Mouse (Mus musculus) limb, embryonic 11.5 days (tissue): ENCODE data around the gene Gm4297. TPM values are rescaled to one million over a fixed set of nuclear protein-coding genes. Genes with fewer than 3 reads are reported as not detected.
"Not testable (repeated sequence)": the region's sequence is repeated elsewhere in the genome, so short reads cannot be mapped to it uniquely, and the experiment has no call there.

ENCODE experiments used
- ATAC-seq: fragments of 200-750 bp; cut with Nextera tagmentation; 2 replicates; pipeline ENCODE4 v1.8.0; 2017; ENCODE audit warnings: low read depth; ENCODE audit not compliant: insufficient number of reproducible peaks, low FRiP score, low TSS enrichment
- DNase-seq: peaks from one replicate; pipeline ENCODE4 v3.0.0-alpha.2; 2015; ENCODE audit warnings: low spot score
- H3K27ac ChIP-seq: fragments of 300-500 bp; sonication (generic); replicated peaks from 2 replicates; pipeline ENCODE4 v1.5.1; 2014; ENCODE audit warnings: low read depth, mild to moderate bottlenecking, low read length
- H3K27me3 ChIP-seq: fragments of 300-500 bp; sonication (generic); 2 replicates; pipeline ENCODE4 v1.6.1; 2014; ENCODE audit warnings: mild to moderate bottlenecking, low read length, mixed read lengths; ENCODE audit not compliant: control insufficient read depth, insufficient read depth
- H3K36me3 ChIP-seq: fragments of 300-500 bp; sonication (generic); 2 replicates; pipeline ENCODE4 v1.6.1; 2014; ENCODE audit warnings: mild to moderate bottlenecking, low read length, moderate library complexity, mixed read lengths; ENCODE audit not compliant: control insufficient read depth, insufficient read depth
- H3K4me1 ChIP-seq: fragments of 300-500 bp; sonication (generic); 2 replicates; pipeline ENCODE4 v1.6.1; 2014; ENCODE audit warnings: low read length, mixed read lengths; ENCODE audit not compliant: control insufficient read depth, insufficient read depth
- H3K4me2 ChIP-seq: fragments of 300-500 bp; sonication (generic); 2 replicates; pipeline ENCODE4 v1.6.1; 2014; ENCODE audit warnings: low read depth, mild to moderate bottlenecking, moderate library complexity; ENCODE audit not compliant: severe bottlenecking
- H3K4me3 ChIP-seq: fragments of 300-500 bp; sonication (generic); 2 replicates; pipeline ENCODE4 v1.5.1; 2014; ENCODE audit warnings: low read depth, low read length
- H3K9ac ChIP-seq: fragments of 300-500 bp; sonication (generic); 2 replicates; pipeline ENCODE4 v1.6.1; 2014; ENCODE audit warnings: mild to moderate bottlenecking, low read length
- H3K9me3 ChIP-seq: fragments of 300-500 bp; sonication (generic); 2 replicates; pipeline ENCODE4 v1.6.1; 2016; ENCODE audit warnings: low read length; ENCODE audit not compliant: control insufficient read depth
- WGBS: fragments of 180-500 bp; shearing (Covaris S2); extraction: QIAGEN DNeasy Blood & Tissue Kit; methylation state at CpG from one replicate; pipeline ENCODE4 v1.1.7; 2014; 5-methylcytosine and 5-hydroxymethylcytosine counted together
- microRNA-seq: library from miRNA; unstranded; fragments of <30 nt; microRNA quantifications from one replicate; pipeline ENCODE4, GENCODE M21; 2016
- polyA plus RNA-seq: library from polyadenylated mRNA; unstranded; fragments of >200 nt; fragmentation: Nextera tagmentation; extraction: Ambion mirVana; gene quantifications from 2 replicates; pipeline ENCODE4 v1.2.1, GENCODE M21; 2014

Gm4297 gene
- polyA plus RNA-seq, result not detected in 2 replicates

GRCm38 (mm10) chrX:24574795-24575194 lies at the start of gene Gm4297:
Gene Gm4297 (minus strand): TSS chrX:24574895.
- WGBS, result 82% methylated on average over 4 of the region's 4 CpGs
- not testable (repeated sequence) for H3K4me3 ChIP-seq, H3K9me3 ChIP-seq, H3K4me1 ChIP-seq, H3K4me2 ChIP-seq, ATAC-seq, H3K9ac ChIP-seq, H3K36me3 ChIP-seq, DNase-seq, H3K27me3 ChIP-seq, H3K27ac ChIP-seq

Small RNA genes lying within 50 kb of the gene (microRNA-seq; reads per million reads assigned to microRNA genes)
- gene Gm27839 (not detected), gene Gm27910 (not detected)

Other genes with a start within 250 kb of the Gm4297 start
- gene Gm5934, start 74.1 kb downstream of the Gm4297 start, polyA plus RNA-seq, result not detected in 2 replicates
- not detected in 2 replicates for gene Gm5935, start 200.3 kb upstream of the Gm4297 start, polyA plus RNA-seq